Mouse (Mus musculus): Measurements from ENCODE around the gene Ttc32. TPM values are rescaled to one million over a fixed set of nuclear protein-coding genes. Genes with fewer than 3 reads are reported as not detected.
"Not testable (repeated sequence)": the region's sequence is repeated elsewhere in the genome, so short reads cannot be mapped to it uniquely, and the experiment has no call there.

Gene Ttc32
- total RNA-seq (2021) = 10 to 100 TPM; 24.0 to 29.5 TPM
- long read RNA-seq, experiment 1, transcript Ttc32-201 (3 exons, 1,000 nt) = major isoform, 40 of 42 reads
- long read RNA-seq, experiment 1, partial matches to known transcripts = 1 of 42 reads
- long read RNA-seq, experiment 1, other reads (novel, unspliced or antisense) = 1 of 42 reads
- long read RNA-seq, experiment 2, transcript Ttc32-201 (3 exons, 1,000 nt) = major isoform, 23 of 26 reads
- long read RNA-seq, experiment 2, partial matches to known transcripts = 2 of 26 reads
- long read RNA-seq, experiment 2, other reads (novel, unspliced or antisense) = 1 of 26 reads

DNA sequence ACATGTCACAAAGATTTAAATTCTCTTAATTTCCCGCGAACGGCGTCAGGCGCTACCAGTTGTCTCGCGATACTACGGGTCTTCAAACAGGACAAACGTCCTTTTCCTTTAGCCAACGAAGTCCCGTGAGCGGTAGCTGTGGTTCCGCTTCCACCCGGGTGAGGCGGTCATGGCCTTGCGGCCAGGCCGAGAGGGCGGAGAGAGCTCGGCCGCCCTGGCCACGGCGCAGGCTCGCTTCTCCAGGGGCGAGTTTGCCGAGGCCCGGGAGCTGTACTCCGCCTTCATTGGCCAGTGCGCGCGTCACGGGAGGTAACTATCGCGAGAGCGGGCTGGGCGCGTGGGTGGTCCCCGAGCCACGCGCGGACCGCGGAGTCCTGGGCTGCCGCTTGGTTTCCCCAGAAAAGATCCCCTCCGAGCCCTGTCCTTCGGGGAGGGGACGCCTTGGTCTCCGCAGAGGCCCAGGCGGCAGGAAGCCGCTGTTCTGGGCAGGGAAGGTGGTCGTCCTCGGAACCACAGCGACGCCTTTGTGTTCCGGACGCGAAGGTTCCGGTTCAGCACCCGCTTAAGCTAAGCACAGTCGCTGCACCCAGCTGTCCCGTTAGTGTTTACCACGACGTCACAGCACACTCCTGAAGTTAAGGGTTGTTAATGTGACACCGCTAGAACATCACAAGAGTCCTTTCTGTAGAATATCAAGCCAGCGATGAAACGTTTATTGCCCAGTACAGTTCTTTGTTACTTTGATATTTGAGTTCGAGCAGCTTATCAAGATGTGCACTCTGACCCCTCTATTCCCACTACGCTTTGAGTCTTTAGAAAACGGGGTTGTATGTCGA lies at the start of gene Ttc32:
Ttc32 (plus strand) TSS at position 110 of the 836 bp plus-strand sequence.
- peak; percentile 95 to 98 for DNase-seq

DNA sequence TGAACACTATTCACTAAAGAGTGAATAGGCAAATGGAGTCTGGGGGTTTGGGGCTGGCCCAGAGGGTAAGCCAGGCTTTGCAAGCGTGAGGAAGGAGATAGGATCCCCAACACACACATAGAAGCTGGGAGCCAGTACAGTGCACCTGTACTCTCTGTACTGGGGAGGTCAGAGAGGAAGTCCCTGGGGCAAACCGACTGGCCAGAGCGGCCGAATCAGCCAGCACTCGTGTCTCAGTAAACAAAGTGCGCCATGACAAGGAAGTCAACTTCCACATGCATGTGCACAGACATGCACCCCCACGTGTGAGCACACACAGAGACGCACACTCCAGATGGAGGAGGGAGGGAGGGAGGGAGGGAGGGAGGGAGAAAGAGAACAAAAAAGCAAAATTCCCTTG lies 36.6 kb upstream of the Ttc32 start:
- DNase-seq = peak in 1 of 2 experiments; percentile 28

DNA sequence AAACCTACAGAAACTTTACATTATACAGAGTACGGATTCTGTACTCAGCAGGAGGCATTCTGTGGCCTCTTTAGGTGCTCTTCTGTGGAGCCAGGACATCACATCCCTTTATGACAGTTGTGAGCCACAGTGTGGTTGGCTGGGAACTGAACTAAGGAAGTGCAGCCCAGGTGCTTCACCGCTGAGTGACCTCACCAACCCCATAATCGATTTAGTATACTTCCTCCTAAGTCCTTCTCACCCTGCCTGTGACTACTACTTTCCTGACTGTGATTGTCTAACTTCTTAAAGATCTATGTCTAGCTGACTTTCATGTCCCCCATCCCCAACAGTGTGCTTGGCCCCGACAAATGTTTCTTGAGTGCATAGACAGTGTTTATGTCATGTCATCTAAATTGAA lies 31.5 kb upstream of the Ttc32 start:
- no peak for DNase-seq

DNA sequence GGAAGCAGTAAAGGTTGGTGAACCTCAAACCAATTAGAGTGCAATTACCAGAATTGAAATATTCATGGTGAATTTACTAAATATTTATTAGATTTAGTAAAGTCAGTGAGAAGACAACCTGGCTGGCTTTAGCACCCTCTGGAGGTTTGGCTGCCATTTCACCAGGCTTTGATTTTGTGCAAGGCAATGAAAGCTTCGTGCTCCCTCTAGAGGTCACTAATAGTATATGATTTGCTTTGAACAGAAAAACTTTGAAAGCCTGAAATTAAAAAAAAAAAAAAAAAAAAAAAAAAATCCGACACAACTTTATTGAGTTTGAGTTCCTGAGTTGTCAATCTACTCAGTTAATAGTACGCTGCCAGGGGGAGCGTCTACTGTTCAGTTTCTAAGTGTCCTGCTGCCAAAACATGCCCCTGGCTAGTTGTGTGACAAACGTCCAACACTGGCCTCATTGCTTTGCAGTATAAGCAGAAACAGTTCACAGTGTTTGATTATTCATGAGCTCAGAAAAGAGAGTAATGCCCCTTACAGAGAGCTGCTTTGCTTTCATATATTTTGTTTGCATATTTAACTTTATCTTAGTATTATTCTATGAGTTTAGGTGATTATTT lies 27.7 kb upstream of the Ttc32 start:
- peak; percentile 70 to 79 for DNase-seq

DNA sequence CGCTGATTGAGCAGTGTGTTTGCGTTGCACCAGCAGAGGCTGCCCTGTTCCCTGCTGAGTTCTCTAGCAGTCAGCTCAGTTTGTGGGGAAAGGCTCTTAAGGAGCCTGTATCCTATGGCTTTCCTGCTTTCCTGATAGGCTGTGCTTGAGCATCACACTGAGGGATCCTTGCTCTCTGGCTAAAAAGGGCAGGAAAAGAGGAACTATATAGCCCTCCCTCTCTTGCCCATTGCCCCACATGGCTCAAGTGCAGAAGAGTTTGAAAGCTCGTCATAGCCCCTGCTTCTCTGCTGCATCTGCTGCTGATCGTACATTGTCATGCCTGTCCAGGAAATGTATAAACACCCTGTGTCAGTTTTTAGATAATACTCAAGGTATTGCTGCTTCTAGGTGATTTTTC lies 22.7 kb upstream of the Ttc32 start:
- DNase-seq = no peak

DNA sequence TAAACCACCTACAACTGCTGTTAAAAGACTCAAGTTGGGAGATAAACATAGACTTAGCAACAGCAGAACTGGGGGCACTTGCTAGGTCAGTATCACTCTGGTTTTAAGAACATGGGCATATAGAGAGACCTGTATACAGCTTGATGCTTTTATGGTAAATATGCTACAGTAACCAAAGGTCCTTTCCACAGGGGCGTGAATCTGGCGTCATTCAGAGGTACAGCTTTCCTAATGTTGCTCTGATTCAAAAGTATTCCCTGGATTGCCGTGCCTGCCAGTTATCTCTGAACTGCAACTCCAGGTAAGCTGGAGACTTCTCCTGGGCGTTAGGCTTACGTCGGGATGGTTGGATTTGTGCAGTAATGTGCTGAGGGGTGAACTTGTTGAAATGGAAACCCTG lies 22.0 kb upstream of the Ttc32 start:
- no peak for DNase-seq

DNA sequence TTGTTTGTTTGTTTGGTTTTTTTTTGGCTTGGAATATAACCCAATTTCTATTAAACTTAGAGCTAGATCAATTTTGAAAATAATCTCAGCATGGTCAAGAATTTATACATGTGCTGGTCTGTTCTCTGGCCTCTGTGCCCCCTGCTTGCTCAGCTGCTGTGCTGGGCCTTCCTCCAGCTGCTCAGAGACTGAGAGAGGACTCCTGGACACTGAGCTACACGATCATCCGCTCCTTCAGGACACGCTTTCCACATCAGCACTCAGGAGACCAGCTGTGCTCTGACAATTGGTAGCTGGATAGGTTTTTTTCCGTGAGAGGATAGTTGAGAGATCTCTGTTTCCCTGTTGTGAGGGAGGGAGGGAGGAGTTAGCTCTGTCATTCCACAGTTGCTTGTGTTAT lies 19.5 kb upstream of the Ttc32 start:
- no peak for DNase-seq

DNA sequence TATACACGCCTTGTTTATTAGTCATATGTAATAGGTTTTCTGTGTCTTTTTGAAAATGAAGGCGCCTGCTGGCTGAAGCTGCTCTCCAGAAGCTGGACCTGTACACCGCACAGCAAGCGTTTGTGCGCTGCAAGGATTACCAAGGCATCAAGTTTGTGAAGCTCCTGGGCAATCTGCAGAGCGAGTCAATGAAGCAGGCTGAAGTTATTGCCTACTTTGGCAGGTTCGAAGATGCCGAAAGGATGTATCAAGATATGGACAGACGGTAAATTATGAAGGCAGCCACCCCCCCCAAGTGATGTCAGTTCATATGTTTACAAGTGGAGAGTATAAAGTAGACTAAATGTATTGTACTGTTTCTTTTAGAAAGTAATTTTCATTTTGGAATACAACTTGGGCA lies 13.4 kb upstream of the Ttc32 start:
- no peak for DNase-seq

DNA sequence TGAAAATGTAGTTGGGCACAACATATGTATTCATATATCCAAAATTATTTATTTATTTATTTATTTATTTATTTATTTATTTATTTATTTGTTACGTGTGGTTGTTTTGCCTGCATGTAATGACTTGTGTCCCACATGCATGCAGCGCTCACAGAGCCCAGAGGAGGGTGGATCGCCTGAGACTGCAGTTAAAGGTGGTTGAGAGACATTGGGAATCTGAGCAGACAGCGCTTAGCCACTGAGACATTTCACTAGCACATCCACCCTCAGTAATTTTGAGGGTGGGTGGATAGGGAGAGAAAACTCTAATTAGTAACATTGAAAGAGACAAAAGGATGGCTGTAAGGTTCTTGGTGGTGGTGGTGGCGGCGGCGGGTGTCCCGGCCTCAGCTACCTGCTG lies 9.4 kb upstream of the Ttc32 start:
- no peak for DNase-seq

DNA sequence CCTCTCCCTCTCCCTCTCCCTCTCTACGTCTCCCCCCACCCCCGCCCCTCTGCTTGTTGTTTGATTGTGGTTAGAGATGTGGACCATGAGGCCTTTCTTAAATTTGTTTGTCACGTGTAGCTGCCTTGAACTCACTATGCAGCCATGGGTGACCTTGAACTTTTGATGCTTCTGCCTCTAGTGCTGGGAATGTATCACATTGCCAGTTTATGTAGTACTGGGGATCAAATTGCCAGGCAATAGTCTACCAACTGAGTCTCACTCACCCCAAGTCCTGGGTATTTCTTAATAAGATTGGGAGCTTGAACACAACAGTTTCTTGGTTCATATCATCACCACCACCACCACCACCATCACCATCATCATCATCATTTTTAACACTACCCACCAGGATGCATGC lies 8.8 kb upstream of the Ttc32 start:
- DNase-seq = no peak

DNA sequence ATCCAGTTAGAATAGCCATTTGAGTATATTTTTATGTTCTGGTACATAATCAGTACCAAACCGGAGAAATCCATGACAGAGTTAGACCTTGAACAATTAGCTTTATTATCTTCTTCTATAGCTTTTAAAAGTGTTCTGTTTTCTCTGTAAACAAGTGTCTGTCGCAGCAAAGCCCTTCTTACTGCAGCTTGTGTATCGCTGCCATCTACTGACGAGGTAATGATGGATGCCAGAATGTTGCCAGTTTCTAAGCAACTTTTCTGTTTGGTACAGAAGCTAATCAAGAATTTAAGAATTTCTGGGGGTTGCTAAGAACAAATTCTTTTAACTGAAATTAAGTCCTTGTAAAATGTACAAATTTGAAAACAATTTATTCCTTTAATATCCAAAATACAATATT lies 6.8 kb upstream of the Ttc32 start:
- DNase-seq = no peak

DNA sequence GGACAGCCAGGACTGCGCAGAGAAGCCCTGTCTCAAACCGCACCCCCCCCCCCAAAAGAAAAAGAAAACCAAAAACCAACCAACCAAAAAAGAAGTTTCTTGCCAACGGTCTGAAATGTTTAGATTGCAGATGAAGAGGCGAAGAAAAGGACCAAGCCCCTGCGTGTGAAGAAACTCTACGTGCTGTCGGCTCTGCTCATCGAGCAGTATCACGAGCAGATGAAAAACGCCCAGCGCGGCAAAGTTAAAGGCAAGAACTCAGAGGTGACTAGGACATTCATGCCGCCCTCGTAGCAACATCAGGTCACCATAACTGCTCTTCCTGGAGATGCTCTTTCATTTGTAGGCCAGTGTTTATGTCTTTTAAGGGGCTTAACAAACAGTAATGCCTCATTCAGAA lies 5.7 kb upstream of the Ttc32 start:
- no peak for DNase-seq

DNA sequence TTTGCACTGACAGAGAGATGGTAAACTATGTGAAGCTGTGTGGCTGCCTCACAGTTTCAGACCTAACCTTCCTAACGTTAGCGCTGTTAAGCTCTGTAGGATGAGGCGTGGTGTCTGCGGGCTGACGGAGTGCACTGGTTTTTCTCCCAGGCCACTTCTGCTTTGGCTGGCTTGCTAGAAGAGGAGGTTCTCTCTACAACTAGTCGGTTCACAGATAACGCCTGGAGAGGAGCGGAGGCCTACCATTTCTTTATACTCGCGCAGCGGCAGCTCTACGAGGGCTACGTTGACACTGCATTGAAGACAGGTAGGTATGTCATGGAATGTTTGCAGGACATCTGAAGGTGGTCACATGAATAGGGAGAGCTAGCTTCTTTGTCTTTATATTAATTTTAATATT lies 5.1 kb upstream of the Ttc32 start:
- DNase-seq = peak; percentile 51 to 60

DNA sequence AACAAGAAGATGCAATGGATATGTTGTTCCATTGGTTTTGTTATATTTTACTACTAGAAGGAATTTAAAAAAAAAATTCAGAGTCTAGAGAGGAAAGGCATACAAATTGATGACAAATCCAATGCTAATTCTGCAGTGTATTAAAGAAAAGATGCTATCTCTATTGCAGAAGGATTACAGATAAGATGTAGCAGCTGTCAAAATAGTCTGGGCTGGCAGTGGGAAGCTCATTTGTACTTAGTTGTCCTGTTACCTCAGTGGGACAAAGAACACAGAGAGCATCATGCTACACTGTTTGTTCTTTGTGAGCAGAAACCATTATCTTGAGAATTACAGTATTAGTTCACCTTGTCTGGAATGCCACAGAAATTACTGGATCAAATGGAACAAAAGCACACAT lies 3.0 kb upstream of the Ttc32 start:
- no peak for DNase-seq

DNA sequence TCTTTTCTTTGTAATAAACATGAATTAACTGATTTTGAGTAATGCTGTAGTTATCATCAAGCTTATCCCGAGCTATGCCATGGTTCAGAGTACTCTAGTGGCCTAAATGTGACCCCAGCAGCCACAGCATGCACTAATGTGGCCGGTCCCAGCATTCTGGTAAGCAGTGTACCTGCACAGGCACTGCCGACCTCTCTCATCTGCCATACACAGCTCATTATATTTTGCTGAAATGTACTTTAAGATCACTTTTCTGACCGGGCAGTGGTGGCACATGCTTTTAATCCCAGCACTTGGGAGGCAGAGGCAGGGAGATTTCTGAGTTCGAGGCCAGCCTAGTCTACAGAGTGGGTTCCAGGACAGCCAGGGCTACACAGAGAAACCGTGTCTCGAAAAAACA lies 981 bp upstream of the Ttc32 start:
- DNase-seq = not testable (repeated sequence)

DNA sequence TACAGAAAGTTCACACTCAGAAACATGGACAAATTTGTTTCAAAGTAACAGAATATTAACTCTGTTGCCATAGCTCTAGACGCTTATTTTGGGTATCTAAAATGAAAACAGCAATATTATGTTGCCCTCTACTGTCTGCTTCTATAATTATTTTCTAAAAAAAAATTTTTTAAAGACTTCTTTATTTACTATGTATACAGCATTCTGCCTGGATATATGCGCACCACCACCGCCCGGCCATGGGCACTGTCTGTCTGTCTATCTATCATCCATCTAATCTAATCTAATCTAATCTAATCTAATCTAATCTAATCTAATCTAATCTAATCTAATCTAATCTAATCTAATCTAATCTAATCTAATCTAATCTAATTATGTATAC lies 300 bp upstream of the Ttc32 start:
- no peak for DNase-seq

DNA sequence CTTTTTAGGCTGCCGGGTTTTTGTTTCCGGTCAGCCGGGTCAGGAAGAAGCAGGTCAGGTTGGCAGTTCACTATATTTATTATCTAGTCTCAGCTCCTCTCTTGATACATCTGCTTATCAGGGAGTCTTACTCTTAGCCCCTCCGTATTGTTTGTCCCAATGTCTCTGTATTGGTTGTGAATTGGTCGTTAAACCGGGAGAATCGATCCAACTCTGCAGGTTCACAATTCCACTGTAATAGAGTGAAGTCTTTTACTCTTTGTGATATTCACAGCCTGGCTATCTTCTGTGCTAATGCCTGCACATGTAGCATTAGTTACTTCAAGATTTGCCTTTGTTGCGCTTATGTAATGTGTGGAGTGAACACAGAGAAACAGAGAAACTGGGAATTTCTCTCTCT lies 1.4 kb downstream of the Ttc32 start:
- no peak for DNase-seq

DNA sequence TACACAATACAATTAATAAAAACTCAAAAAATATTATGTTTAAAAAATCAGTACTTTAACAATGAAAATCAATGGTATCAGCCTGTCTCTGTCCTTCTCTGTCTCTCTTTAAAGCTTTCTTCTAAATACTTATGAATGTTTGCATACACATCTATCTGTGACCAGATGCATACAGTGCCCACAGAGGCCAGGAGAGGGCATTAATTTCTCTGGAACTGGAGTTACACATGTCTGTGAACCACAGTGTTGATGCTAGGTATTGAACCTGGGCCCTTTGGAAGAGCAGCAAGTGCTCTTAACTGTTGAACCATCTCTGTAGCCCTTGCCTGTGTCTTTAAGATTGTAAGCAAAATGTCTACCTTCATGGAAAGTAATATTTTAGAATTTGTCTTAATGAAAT lies 3.3 kb downstream of the Ttc32 start:
- DNase-seq = no peak

DNA sequence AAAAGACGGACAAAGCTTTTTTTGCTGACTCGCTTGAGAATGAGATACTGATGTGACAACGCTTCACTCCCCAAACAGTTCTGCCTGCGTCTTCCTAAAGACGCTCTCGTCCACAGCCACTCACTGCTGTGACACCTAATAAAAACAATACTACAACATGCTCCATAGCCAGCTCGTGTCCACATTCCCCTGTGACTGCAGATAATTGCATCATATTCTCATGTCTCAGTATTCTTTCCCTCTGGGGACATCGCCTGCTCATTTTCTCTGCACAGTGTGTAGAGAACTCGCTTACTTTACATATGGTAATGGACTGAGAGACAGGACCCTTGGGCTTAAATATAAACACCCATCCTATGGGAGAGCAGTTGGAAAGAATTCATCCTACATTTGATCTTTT lies 6.6 kb downstream of the Ttc32 start:
- DNase-seq = no peak

DNA sequence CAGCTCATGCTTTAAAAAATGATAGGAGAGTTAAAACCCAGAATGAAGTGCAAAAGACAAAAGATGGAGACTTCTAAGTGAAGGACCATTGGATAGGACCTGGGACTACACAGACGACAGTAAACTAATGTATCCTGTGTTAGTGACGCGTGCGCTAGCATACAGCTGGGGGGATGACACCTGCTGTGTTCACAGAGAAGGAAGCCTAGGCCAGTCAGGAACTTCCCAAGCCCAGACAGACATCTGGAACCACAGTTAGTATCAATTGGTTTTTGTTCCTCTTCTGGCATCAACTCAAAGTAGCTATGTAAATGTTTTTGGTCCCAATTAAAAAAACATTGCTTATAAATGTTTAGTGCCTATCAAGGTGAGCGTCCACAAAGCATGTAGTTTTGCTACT lies 10.4 kb downstream of the Ttc32 start:
- DNase-seq = no peak

DNA sequence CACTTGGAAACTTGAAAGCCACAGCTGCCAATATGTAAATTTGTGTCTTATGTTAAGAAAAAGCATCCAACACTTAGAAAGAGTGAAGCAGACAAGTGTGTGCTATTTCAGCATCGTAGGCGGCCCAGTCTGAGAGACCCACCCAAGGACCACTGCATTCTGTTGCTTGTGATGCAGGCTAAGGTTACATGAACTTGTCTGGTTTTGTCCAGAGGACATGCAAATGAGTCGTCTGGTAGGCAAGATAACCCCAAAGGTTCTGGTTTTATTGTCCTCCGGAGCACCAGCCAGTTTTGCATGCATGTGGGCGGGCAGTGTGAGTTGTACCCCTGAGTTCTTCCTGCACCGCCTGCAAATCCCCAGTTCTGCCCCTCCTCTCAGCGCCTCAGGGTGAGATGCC lies 10.9 kb downstream of the Ttc32 start:
- DNase-seq = no peak

DNA sequence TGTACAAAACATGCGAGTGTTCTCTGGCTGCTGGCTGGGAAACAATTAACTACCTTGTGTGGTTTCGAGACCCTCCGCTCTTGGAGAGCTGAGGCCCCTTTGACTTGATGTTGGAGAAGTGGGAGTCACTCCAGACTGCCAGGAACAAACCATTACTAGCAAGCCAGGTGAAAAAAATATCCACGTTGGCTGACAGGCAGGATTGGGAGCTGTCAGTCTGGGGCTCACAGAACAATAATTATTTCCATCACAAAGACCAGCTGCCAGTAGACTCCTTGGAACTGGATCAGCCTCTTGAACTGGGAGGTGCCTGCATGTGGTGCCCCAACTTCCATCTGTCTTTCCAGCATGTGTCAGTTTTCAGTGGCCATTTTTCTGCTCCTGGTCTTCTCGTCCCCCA lies 12.5 kb downstream of the Ttc32 start:
- DNase-seq = no peak

DNA sequence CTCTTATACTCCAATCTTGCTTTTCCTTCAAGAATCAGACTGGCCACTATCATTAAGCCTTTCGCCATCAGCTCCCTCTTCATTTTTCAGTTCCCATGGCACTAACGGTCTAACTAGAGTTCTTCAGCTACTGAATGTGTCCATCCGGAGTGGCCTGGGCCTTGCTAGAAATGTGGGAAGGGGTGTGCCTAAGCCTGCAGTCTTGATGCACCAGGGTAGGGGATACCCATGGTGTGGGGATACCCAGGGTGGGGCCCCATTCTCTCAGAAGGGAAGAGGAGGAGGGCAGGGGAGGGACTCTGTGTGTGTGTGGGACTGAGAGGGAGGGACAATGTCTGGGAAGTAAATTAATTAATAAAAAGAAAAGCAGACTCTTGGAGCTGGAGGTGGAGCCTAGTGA lies 13.0 kb downstream of the Ttc32 start:
- no peak for DNase-seq

DNA sequence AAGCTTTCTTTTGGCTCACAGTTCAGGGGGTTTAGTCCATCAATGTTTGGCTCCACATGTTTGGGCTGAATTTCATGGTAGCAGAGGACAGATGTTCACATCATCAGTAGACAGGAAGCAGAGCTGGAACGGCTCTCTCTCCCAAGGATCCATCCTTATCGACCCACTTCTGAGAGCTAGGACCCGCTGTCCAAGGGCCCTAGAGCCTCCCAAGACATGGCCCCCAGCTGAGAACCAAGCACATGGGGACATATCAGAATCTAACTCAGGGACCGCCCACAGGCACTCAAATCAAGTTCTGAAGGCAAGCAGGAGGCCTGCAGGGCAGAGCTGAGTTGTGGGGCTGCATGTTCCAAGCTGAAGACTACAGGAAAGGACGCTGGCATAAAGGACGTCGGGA lies 14.9 kb downstream of the Ttc32 start:
- no peak for DNase-seq

All from heart, adult 18-20 months (tissue).